Mouse (Mus musculus) brain, embryonic 14.5 days (tissue): Measurements from ENCODE around the gene 1520401A03Rik.

ENCODE experiments used
- CTCF ChIP-seq: fragments of 200-500 bp; IDR thresholded peaks from 2 replicates; pipeline ENCODE4 v1.5.1; 2012; ENCODE audit warnings: inconsistent platforms, mild to moderate bottlenecking, moderate library complexity, borderline replicate concordance; ENCODE audit not compliant: insufficient read depth, insufficient read length; ENCODE audit errors: extremely low read depth
- POLR2A ChIP-seq: fragments of 200-500 bp; IDR thresholded peaks from 2 replicates; pipeline ENCODE4 v1.6.1; 2012; ENCODE audit warnings: mild to moderate bottlenecking, inconsistent platforms, borderline replicate concordance; ENCODE audit not compliant: poor library complexity, insufficient read depth, insufficient read length, severe bottlenecking; ENCODE audit errors: extremely low read depth

GRCm38 (mm10) chr17:23742941-23743340 lies 20.4 kb upstream of the 1520401A03Rik start:
- no peak for TF ChIP-seq CTCF
- no peak for TF ChIP-seq POLR2A
